Mouse (Mus musculus) liver, embryonic 12.5 days (tissue): ENCODE data around the gene Chpf. TPM values are rescaled to one million over a fixed set of nuclear protein-coding genes. Genes with fewer than 3 reads are reported as not detected.

ENCODE experiments used
- ATAC-seq: fragments of 200-750 bp; cut with Nextera tagmentation; 2 replicates; pipeline ENCODE4 v1.8.0; 2017; ENCODE audit warnings: moderate number of reproducible peaks, mild to moderate bottlenecking, moderate library complexity
- H3K27ac ChIP-seq: fragments of 300-500 bp; sonication (generic); 2 replicates; pipeline ENCODE4 v1.5.1; 2016; ENCODE audit warnings: mild to moderate bottlenecking
- H3K27me3 ChIP-seq: fragments of 300-500 bp; sonication (generic); replicated peaks from 2 replicates; pipeline ENCODE4 v1.6.1; 2016; ENCODE audit warnings: mild to moderate bottlenecking, moderate library complexity
- H3K36me3 ChIP-seq: fragments of 300-500 bp; sonication (generic); 2 replicates; pipeline ENCODE4 v1.6.1; 2016; ENCODE audit warnings: mild to moderate bottlenecking, moderate library complexity
- H3K4me1 ChIP-seq: fragments of 300-500 bp; sonication (generic); 2 replicates; pipeline ENCODE4 v1.6.1; 2016
- H3K4me2 ChIP-seq: fragments of 300-500 bp; sonication (generic); 2 replicates; pipeline ENCODE4 v1.6.1; 2016; ENCODE audit warnings: mild to moderate bottlenecking, moderate library complexity
- H3K4me3 ChIP-seq: fragments of 300-500 bp; sonication (generic); 2 replicates; pipeline ENCODE4 v1.5.1; 2016; ENCODE audit warnings: mild to moderate bottlenecking, moderate library complexity
- H3K9ac ChIP-seq: fragments of 300-500 bp; sonication (generic); 2 replicates; pipeline ENCODE4 v1.6.1; 2016; ENCODE audit warnings: mild to moderate bottlenecking, moderate library complexity
- H3K9me3 ChIP-seq: fragments of 300-500 bp; sonication (generic); replicated peaks from 2 replicates; pipeline ENCODE4 v1.6.1; 2016; ENCODE audit warnings: mild to moderate bottlenecking, moderate library complexity
- WGBS: fragments of 180-500 bp; shearing (Covaris S2); methylation state at CpG from one replicate; pipeline ENCODE4 v1.1.7; 2016; ENCODE audit not compliant: insufficient replicate concordance; 5-methylcytosine and 5-hydroxymethylcytosine counted together
- polyA plus RNA-seq: library from polyadenylated mRNA; unstranded; fragments of >200 nt; fragmentation: Nextera tagmentation; extraction: Ambion mirVana; gene quantifications from 2 replicates; pipeline ENCODE4 v1.2.1, GENCODE M21; 2016

Gene Chpf
- polyA plus RNA-seq, 1 experiment from 2014 or later: 13.0 TPM

DNA sequence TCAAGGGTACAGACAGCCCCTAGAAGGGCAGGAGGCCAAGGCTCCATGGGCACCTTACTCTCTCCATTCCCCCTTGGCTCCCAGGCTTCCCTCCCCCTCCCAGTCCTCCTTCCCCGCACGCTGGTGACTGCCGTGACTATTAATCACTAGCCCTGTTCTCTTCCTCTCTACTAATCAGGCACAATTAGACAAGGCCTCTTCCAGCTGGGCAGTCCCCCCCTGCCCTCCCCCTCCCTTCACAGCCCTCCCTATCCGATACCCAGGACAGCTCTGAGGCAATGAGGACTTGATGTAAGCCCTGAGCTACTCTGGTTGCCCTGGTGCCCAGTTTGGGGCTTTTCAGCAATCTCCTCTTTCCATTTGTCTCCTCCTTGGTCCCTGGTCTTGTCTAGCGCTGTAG, 23.2 kb downstream of the Chpf start:
- Histone ChIP-seq H3K9me3 (no peaks in the 10 kb centered on the region), H3K4me3 (no peak overlapping the region), H3K27me3 (peaks cover 100% of the 10 kb centered on the region), H3K9ac (no peak overlapping the region), H3K4me1 (peaks cover 53% of the 10 kb centered on the region), H3K36me3 (no peaks in the 10 kb centered on the region), H3K27ac (no peak overlapping the region), H3K4me2 (no peak overlapping the region)
- no peak for ATAC-seq
- 17% methylated on average over 5 of the region's 5 CpGs for WGBS

DNA sequence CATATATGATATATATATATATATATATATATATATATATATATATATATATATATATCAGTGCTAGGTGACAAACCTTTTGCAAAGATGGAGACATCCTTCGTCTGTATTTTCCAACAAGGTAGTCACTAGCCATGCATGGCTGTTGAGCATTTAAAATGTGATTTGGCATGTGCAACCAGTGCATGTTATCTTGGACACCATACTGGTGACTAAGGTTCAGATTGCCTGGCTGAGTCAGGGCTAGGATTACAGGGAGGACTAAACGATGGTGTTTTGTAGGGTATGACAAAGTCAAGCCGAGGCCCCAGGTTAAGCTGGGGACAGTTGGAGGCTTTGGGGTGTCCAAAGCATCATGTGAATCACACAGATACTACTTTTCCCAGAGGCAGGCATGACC, 23.7 kb downstream of the Chpf start:
- Histone ChIP-seq H3K36me3 (no peaks in the 10 kb centered on the region), H3K27ac (no peak overlapping the region), H3K9me3 (no peaks in the 10 kb centered on the region), H3K4me1 (peaks cover 58% of the 10 kb centered on the region), H3K9ac (no peak overlapping the region), H3K4me2 (no peak overlapping the region), H3K4me3 (no peak overlapping the region), H3K27me3 (peaks cover 100% of the 10 kb centered on the region)
- no peak for ATAC-seq
- 48% methylated on average over 3 of the region's 3 CpGs for WGBS

DNA sequence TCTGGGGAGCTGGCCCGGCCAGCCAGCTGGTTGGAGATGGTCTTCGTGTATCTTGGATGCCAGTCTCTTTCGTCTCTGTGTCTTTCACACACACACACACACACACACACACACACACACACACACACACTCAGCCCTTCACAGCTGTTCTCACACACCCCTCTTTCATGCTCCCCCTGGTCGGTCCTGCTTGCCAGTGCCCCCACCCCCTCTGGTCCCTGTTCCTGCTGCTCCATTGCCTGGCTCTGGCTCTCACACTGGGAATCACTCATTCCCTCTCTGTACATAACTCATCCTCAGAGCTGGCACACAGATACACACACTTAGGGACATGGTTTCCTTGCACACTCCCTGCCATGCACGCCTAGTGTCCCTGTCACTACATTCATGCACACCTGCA, 27.2 kb downstream of the Chpf start:
- peaks cover 100% of the 10 kb centered on the region for H3K27me3 ChIP-seq
- H3K36me3 ChIP-seq: no peaks in the 10 kb centered on the region
- WGBS: 39% methylated on average over 3 of the region's 5 CpGs
- H3K4me3 ChIP-seq: no peak overlapping the region
- H3K9ac ChIP-seq: no peak overlapping the region
- H3K4me1 ChIP-seq: peaks cover 66% of the 10 kb centered on the region
- no peaks in the 10 kb centered on the region for H3K9me3 ChIP-seq
- ATAC-seq: no peak
- no peak overlapping the region for H3K4me2 ChIP-seq
- no peak overlapping the region for H3K27ac ChIP-seq

DNA sequence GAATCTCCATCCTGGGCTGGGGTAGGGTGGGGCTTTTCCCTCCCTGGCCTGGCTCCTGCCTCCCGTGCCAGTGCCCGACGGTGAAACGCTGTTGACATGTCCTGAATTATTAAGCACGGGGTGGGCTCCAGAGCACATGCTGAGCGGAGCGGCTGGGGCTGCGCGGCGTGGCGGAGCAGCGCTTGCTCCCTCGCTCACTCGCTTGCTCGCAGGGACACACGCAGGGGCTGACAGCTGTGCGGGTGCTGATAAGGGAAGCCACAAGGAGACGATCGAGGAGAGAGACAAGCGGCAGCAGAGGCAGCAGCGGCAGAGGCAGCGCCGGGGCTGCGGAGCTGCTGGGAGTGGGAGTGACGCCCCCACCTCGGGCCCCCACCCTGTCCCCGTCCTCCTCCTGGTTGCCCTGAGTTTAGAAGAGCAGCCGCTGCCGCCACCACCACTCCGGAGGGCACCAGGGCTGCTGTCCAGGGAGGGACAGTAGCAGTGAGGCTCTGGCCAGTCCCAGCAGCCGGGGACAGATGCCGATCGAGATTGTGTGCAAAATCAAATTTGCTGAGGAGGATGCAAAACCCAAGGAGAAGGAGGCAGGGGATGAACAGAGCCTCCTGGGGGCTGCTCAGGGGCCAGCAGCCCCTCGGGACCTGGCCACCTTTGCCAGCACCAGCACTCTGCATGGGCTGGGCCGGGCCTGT, 28.6 kb downstream of the Chpf start, which contains the start of gene Asic4:
TSS of gene Asic4 (plus strand) at position 123 of the 692 bp plus-strand sequence.
- peak within 1 kb of the TSS; percentile 37 for H3K4me3 ChIP-seq
- ATAC-seq: peak; percentile 61
- H3K9me3 ChIP-seq: no peaks in the 10 kb centered on the region
- H3K4me2 ChIP-seq: peak within 1 kb of the TSS; percentile 63
- no peaks in the 10 kb centered on the region for H3K36me3 ChIP-seq
- H3K9ac ChIP-seq: no peak within 1 kb of the TSS; the same call in 1 of the 2 replicates
- H3K27ac ChIP-seq: no peak within 1 kb of the TSS
- peaks cover 68% of the 10 kb centered on the region for H3K4me1 ChIP-seq
- peaks cover 96% of the 10 kb centered on the region for H3K27me3 ChIP-seq
- WGBS: 2% methylated on average over 35 of the region's 35 CpGs

DNA sequence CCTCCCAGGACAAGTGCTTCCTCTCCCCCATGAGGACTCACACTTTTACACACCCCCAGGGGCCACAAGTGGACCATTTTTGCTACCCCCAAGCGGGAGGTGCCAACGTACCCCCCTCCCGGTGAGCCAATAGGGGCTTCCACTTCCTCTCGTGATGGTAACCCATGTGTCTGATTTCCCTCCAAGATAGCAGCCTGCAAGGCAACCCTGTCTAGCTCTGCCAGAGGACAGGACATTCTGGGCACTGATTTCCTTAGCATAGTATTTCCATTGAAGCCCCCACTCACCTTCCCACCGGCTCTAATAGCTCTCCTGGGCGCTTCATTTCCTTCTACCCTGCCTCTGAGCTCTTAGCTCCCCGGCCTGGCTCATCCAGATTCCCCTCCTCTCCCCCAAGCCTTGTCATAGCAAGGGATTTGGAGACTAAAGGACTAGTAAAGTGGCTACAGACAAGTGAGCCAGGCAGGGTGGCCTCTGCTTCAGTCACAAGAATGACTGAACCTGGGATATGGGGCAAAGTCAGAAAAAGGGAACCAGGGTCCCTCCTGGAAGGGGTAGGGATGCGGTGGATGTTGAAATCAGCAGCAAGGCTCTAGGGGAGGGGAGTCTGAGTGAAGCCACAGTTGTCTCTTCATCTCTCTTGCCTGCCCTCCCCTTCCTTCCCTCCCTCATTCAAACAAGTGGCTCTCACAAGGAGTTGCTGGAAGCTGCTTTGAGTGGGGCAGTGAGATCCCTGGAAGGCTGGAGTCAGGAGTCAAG, 29.6 kb downstream of the Chpf start:
- 2% methylated on average over 8 of the region's 8 CpGs for WGBS

DNA sequence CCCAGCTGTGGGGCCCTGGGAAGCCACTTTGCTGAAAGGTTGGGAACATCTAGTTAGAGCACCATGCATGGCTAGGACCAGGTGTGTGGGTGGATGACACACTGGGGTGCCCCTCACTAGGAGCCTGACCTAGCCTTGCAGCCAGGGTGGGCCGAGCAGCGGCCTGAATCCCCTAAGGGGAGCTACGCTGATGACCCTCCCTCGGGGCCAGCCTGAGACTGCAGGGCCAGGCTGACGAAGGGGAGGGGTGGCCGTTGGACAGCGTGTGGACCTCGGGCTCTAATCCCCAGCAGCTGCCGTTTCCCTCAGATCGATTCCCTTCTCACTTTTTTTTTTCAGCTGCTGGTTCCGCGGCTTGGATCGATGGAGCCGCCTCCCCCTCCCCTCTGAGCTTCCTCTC, 30.2 kb downstream of the Chpf start:
- H3K9me3 ChIP-seq: no peaks in the 10 kb centered on the region
- no peak for ATAC-seq
- no peak overlapping the region for H3K27ac ChIP-seq
- H3K4me2 ChIP-seq: peak overlapping the region; percentile 35
- H3K36me3 ChIP-seq: no peaks in the 10 kb centered on the region
- H3K4me3 ChIP-seq: no peak overlapping the region
- peaks cover 96% of the 10 kb centered on the region for H3K27me3 ChIP-seq
- H3K9ac ChIP-seq: 0 out of 2 replicates have a peak overlapping the region, but pooled peaks have one; percentile 12
- H3K4me1 ChIP-seq: peaks cover 78% of the 10 kb centered on the region
- WGBS: 2% methylated on average over 14 of the region's 14 CpGs

More for the DNA sequence above, 29.6 kb downstream of the Chpf start:
- Histone ChIP-seq H3K27me3 (peaks cover 96% of the 10 kb centered on the region), H3K4me3 (peak overlapping the region; percentile 37; the same call in 1 of the 2 replicates), H3K4me2 (peak overlapping the region; percentile 63), H3K9me3 (no peaks in the 10 kb centered on the region), H3K9ac (no peak overlapping the region), H3K36me3 (no peaks in the 10 kb centered on the region), H3K4me1 (peaks cover 77% of the 10 kb centered on the region), H3K27ac (no peak overlapping the region)
- no peak for ATAC-seq

DNA sequence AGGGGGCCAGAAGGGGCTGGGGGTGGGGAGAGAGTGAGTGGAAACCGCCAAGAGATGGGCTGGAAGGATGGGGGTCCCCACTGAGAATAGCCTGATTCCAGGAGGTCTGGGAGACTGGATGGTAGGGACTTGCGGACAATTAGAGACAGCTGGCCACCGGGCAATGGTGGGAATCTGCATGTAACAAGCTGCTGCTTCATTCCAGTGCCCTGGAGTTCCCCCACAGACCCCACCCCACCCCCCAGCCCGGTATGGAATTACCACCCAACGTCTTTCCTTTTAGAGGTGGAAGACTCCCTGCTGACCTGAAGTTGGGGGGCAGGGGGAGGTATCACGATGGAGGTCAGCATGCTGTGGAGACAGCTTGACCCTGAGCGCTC, 31.1 kb downstream of the Chpf start:
- Histone ChIP-seq H3K4me3 (no peak overlapping the region; the same call in 1 of the 2 replicates), H3K36me3 (no peaks in the 10 kb centered on the region; the same call in 1 of the 2 replicates), H3K9ac (peak overlapping the region; percentile 50), H3K4me2 (peak overlapping the region; percentile 74), H3K4me1 (peaks cover 87% of the 10 kb centered on the region), H3K27ac (0 out of 2 replicates have a peak overlapping the region, but pooled peaks have one; percentile 39), H3K27me3 (peaks cover 87% of the 10 kb centered on the region), H3K9me3 (no peaks in the 10 kb centered on the region)
- no peak for ATAC-seq
- WGBS: 6% methylated on average over 7 of the region's 7 CpGs

DNA sequence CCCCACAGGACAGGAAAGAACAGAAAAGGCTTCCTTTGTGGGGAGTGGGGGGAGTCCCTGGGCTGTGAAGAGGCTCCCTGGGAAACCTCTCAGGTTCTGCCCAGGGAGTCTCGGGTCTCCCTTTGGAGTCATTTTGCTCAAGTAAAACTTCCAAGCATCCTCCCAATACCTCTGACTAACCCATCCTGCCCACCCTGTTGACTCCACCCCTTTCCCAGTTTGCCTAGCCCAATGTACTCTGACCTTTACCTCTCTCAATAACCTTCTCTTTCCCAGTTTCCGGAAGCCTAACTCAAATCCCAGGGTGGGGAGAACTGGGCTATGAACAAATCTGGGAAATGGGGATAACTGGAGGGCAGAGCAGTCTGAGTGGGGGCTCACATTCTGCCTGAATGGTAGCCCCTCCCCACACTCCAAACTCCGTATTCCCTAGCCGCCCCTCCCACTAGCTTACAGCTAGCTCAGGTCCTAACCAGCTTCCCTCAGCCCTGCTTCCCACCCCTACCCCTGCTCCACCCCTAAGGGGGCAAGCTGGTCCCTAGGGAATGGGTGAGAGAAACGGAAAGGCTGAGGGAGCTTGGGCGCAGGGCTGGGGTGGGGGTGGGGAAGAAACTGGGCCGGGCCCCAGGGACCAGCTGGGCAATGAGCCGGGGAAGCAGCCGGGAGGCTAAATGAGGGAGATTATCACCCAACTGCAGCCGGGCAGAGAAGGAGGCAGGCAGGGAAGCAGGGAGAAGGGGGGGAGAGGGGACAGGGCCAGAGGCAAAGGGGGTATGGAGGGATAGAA, 31.6 kb downstream of the Chpf start:
- Histone ChIP-seq H3K4me2 (peak overlapping the region; percentile 74), H3K4me1 (peaks cover 90% of the 10 kb centered on the region), H3K36me3 (peaks cover 5% of the 10 kb centered on the region), H3K27ac (peak overlapping the region; percentile 57; the same call in 1 of the 2 replicates), H3K27me3 (peaks cover 81% of the 10 kb centered on the region), H3K9me3 (no peaks in the 10 kb centered on the region), H3K4me3 (peak overlapping the region; percentile 37), H3K9ac (peak overlapping the region; percentile 50)
- WGBS: under 1% methylated on average over 10 of the region's 10 CpGs
- peak; percentile 5; the same call in 1 of the 2 replicates for ATAC-seq

DNA sequence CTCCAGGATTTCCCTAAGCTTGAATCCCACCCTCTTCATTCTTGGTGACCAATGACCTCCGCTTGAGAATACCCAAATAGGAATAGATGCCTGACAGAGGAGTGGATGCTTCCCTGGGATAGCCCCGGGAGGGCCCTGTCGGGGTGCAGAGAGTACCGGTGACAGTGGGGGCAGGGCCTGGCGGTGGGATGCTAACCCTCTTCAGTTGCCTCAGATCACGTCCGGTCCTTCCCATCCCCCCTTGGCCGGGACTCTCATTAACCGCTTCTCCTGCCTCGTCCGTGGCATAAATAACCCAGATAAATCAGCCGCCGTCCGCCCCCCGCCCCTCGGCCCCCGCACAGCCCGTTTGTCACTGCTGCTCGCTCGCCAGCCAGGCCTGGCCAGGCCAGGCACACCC, 32.5 kb downstream of the Chpf start:
- H3K9me3 ChIP-seq: no peaks in the 10 kb centered on the region
- WGBS: 2% methylated on average over 20 of the region's 20 CpGs
- peaks cover 9% of the 10 kb centered on the region for H3K36me3 ChIP-seq
- peak overlapping the region; percentile 74 for H3K4me2 ChIP-seq
- peak overlapping the region; percentile 50 for H3K9ac ChIP-seq
- no peak for ATAC-seq
- peaks cover 90% of the 10 kb centered on the region for H3K4me1 ChIP-seq
- H3K27me3 ChIP-seq: peaks cover 73% of the 10 kb centered on the region
- H3K4me3 ChIP-seq: peak overlapping the region; percentile 37
- peak overlapping the region; percentile 74 for H3K27ac ChIP-seq

DNA sequence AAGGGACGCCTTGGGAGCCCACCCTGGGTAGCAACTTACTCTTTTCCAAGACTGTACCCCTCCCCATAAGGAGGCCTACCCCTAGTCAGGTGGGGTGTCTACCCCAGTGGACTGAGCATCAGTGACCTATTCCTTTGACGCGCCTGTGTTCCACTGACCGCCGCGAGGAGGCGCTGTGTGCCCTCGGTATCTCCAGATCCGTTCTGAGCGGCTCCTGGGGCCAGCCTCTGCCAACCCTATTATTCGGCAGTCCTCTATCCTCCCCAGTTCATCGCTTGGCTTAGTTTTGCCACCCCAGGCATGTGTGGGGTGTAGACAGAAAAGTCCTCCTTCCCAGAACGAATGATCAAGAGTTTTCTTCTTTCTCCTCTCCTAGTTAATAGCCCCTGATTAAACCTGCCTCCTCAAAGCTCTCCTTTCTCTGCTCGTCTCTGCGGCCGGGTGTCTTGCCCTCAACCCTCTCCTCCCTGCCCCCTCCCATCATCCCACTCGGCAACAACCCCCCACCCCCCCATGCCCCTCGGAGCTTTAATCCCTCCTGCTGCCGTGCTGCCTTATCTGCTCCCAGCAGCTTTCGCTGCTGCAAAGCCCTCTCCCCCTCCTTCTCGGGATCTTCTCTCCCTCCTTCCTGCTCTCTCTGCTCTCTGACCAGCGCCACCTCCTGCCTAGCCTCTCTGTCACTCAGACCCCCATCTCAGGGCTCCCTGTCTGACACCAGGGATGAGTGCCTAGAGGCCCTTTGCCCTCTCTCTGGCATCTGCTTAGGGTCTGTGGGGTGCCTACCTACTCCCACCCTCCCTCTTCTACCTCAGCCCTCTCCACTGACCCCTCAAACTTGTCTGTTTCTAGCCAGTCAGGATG, 33.1 kb downstream of the Chpf start:
- Histone ChIP-seq H3K4me3 (peak overlapping the region; percentile 37), H3K36me3 (peaks cover 10% of the 10 kb centered on the region), H3K27me3 (peaks cover 66% of the 10 kb centered on the region), H3K9ac (peak overlapping the region; percentile 50), H3K4me1 (peaks cover 85% of the 10 kb centered on the region), H3K27ac (peak overlapping the region; percentile 74), H3K4me2 (peak overlapping the region; percentile 74), H3K9me3 (no peaks in the 10 kb centered on the region)
- under 1% methylated on average over 22 of the region's 22 CpGs for WGBS
- ATAC-seq: peak; percentile 67
